ENCODE assay signal across 19 mouse cellular contexts in genomic region chr17:30097677-30098076, GRCm38 (mm10).
"Had no signal": no experiment of that assay in that cellular context is flagged by ENCODE, and none has a peak within 500 bp of the region (broad histone marks: within the 10 kb centered on the region; RNA-seq: fewer than 3 reads in every experiment).

No protein-coding gene starts in this region.

- H3K4me2 ChIP-seq: lung, embryonic 14.5 days; midbrain, embryonic 12.5 days; neural tube, embryonic 13.5 days; neural tube, embryonic 15.5 days had no signal

- ATAC-seq: midbrain, embryonic 16.5 days had no signal

- H3K36me3 ChIP-seq: neural tube, embryonic 13.5 days; neural tube, embryonic 15.5 days had no signal

- H3K27me3 ChIP-seq: midbrain, embryonic 12.5 days; neural tube, embryonic 13.5 days; neural tube, embryonic 15.5 days had no signal

- H3K4me3 ChIP-seq: midbrain, embryonic 10.5 days; midbrain, embryonic 12.5 days; myocyte; neural tube, embryonic 13.5 days; neural tube, embryonic 15.5 days had no signal

- H3K9me3 ChIP-seq: neural tube, embryonic 15.5 days had no signal

- H3K27ac ChIP-seq: midbrain, embryonic 10.5 days; midbrain, embryonic 12.5 days; neural tube, embryonic 13.5 days; neural tube, embryonic 15.5 days had no signal

- DNase-seq: lung, adult 18-20 months; lung, embryonic 14.5 days; lung, postnatal 10 days; lung, postnatal 4 days; midbrain, embryonic 14.5 days; retina, postnatal 1 day; right cerebral cortex, adult 18-20 months; right cerebral cortex, postnatal 25 days; right cerebral cortex, postnatal 4 days; spleen, adult 18-20 months; thymus, adult 18-20 months; thymus, postnatal 14 days; thymus, postnatal 36 days had no signal

- H3K9ac ChIP-seq: lung, embryonic 14.5 days; midbrain, embryonic 12.5 days; neural tube, embryonic 13.5 days; neural tube, embryonic 15.5 days had no signal
